Mouse (Mus musculus) kidney, embryonic 14.5 days (tissue): Measurements from ENCODE around the gene Inpp5b. TPM values are rescaled to one million over a fixed set of nuclear protein-coding genes. Genes with fewer than 3 reads are reported as not detected.

Experiments
- ATAC-seq: fragments of 200-750 bp; cut with Nextera tagmentation; 2 replicates; pipeline ENCODE4 v1.8.0; 2017; ENCODE audit warnings: moderate number of reproducible peaks, mild to moderate bottlenecking, moderate TSS enrichment, moderate library complexity; ENCODE audit not compliant: low FRiP score, low TSS enrichment
- H3K27ac ChIP-seq: fragments of 300-500 bp; sonication (generic); 2 replicates; pipeline ENCODE4 v1.5.1; 2014; ENCODE audit warnings: low read depth, mild to moderate bottlenecking, low read length, moderate library complexity, mixed read lengths
- H3K27me3 ChIP-seq: fragments of 300-500 bp; sonication (generic); 2 replicates; pipeline ENCODE4 v1.6.1; 2014; ENCODE audit warnings: mild to moderate bottlenecking, low read length; ENCODE audit not compliant: control insufficient read depth, insufficient read depth
- H3K36me3 ChIP-seq: fragments of 300-500 bp; sonication (generic); 2 replicates; pipeline ENCODE4 v1.6.1; 2014; ENCODE audit warnings: low read length, mixed read lengths; ENCODE audit not compliant: control insufficient read depth, insufficient read depth
- H3K4me1 ChIP-seq: fragments of 300-500 bp; sonication (generic); 2 replicates; pipeline ENCODE4 v1.6.1; 2014; ENCODE audit warnings: low read length, mixed read lengths; ENCODE audit not compliant: control insufficient read depth, insufficient read depth
- H3K4me2 ChIP-seq: fragments of 300-500 bp; sonication (generic); replicated peaks from 2 replicates; pipeline ENCODE4 v1.6.1; 2014; ENCODE audit warnings: low read depth, mild to moderate bottlenecking, low read length
- H3K4me3 ChIP-seq: fragments of 300-500 bp; sonication (generic); 2 replicates; pipeline ENCODE4 v1.5.1; 2014; ENCODE audit warnings: mild to moderate bottlenecking, low read length
- H3K9ac ChIP-seq: fragments of 300-500 bp; sonication (generic); 2 replicates; pipeline ENCODE4 v1.6.1; 2014; ENCODE audit warnings: low read depth, mild to moderate bottlenecking, low read length, moderate library complexity
- H3K9me3 ChIP-seq: fragments of 300-500 bp; sonication (generic); 2 replicates; pipeline ENCODE4 v1.6.1; 2016; ENCODE audit warnings: low read length; ENCODE audit not compliant: control insufficient read depth
- WGBS: fragments of 180-500 bp; shearing (Covaris S2); extraction: QIAGEN DNeasy Blood & Tissue Kit; methylation state at CpG from one replicate; pipeline ENCODE4 v1.1.7; 2014; 5-methylcytosine and 5-hydroxymethylcytosine counted together
- polyA plus RNA-seq: library from polyadenylated mRNA; unstranded; fragments of >200 nt; fragmentation: Nextera tagmentation; extraction: Ambion mirVana; gene quantifications from 2 replicates; pipeline ENCODE4 v1.2.1, GENCODE M21; 2014

The Inpp5b gene
- polyA plus RNA-seq, 1 experiment from 2014 or later = 26.4 TPM

GRCm38 (mm10) chr4:124792114-124792513 lies 50.5 kb downstream of the Inpp5b start:
- Histone ChIP-seq H3K9me3 (no peaks in the 10 kb centered on the region), H3K4me2 (no peak overlapping the region), H3K4me3 (no peak overlapping the region), H3K36me3 (peaks cover 59% of the 10 kb centered on the region), H3K4me1 (no peaks in the 10 kb centered on the region), H3K27ac (no peak overlapping the region), H3K9ac (no peak overlapping the region), H3K27me3 (no peaks in the 10 kb centered on the region)
- 91% methylated on average over 8 of the region's 8 CpGs for WGBS
- no peak for ATAC-seq

- Histone ChIP-seq H3K4me1 (no peaks in the 10 kb centered on the region), H3K27ac (no peak overlapping the region), H3K9me3 (no peaks in the 10 kb centered on the region), H3K9ac (no peak overlapping the region), H3K36me3 (peaks cover 49% of the 10 kb centered on the region), H3K4me2 (no peak overlapping the region), H3K27me3 (no peaks in the 10 kb centered on the region), H3K4me3 (no peak overlapping the region)
- ATAC-seq = no peak
- 92% methylated on average over 8 of the region's 8 CpGs for WGBS
Observed at GRCm38 (mm10) chr4:124796141-124796540, 54.5 kb downstream of the Inpp5b start.

- WGBS = 99% methylated on average over 2 of the region's 2 CpGs
- H3K4me3 ChIP-seq = no peak overlapping the region
- no peak overlapping the region for H3K4me2 ChIP-seq
- no peak overlapping the region for H3K27ac ChIP-seq
- H3K9me3 ChIP-seq = no peaks in the 10 kb centered on the region
- H3K36me3 ChIP-seq = peaks cover 42% of the 10 kb centered on the region
- no peaks in the 10 kb centered on the region for H3K27me3 ChIP-seq
- peaks cover 3% of the 10 kb centered on the region; the same call in 1 of the 2 replicates for H3K4me1 ChIP-seq
- ATAC-seq = no peak
- H3K9ac ChIP-seq = no peak overlapping the region
Observed at GRCm38 (mm10) chr4:124796913-124797312, 55.3 kb downstream of the Inpp5b start.

GRCm38 (mm10) chr4:124801552-124802308 lies 60.1 kb downstream of the Inpp5b start, which contains the start of gene Mtf1:
TSS of gene Mtf1 (plus strand) at chr4:124802104.
- ATAC-seq = peak; percentile 80
- peaks cover 9% of the 10 kb centered on the region; the same call in 1 of the 2 replicates for H3K4me1 ChIP-seq
- no peaks in the 10 kb centered on the region for H3K9me3 ChIP-seq
- H3K27ac ChIP-seq = peak within 1 kb of the TSS; percentile 95
- peak within 1 kb of the TSS; percentile 87 for H3K9ac ChIP-seq
- H3K36me3 ChIP-seq = peaks cover 36% of the 10 kb centered on the region
- peak within 1 kb of the TSS; percentile 78 for H3K4me2 ChIP-seq
- no peaks in the 10 kb centered on the region for H3K27me3 ChIP-seq
- peak within 1 kb of the TSS; percentile 66 for H3K4me3 ChIP-seq
- WGBS = 3% methylated on average over 21 of the region's 21 CpGs

GRCm38 (mm10) chr4:124802309-124803260 lies 60.9 kb downstream of the Inpp5b start:
- peak overlapping the region; percentile 66 for H3K4me3 ChIP-seq
- peaks cover 9% of the 10 kb centered on the region; the same call in 1 of the 2 replicates for H3K4me1 ChIP-seq
- H3K27me3 ChIP-seq = no peaks in the 10 kb centered on the region
- WGBS = 1% methylated on average over 51 of the region's 53 CpGs
- ATAC-seq = peak; percentile 100
- peak overlapping the region; percentile 87 for H3K9ac ChIP-seq
- H3K36me3 ChIP-seq = peaks cover 42% of the 10 kb centered on the region
- peak overlapping the region; percentile 95 for H3K27ac ChIP-seq
- H3K4me2 ChIP-seq = peak overlapping the region; percentile 78
- no peaks in the 10 kb centered on the region for H3K9me3 ChIP-seq

GRCm38 (mm10) chr4:124803406-124803805 lies 61.8 kb downstream of the Inpp5b start:
- H3K4me2 ChIP-seq = peak overlapping the region; percentile 78
- H3K4me1 ChIP-seq = peaks cover 9% of the 10 kb centered on the region; the same call in 1 of the 2 replicates
- no peak overlapping the region; the same call in 1 of the 2 replicates for H3K9ac ChIP-seq
- peaks cover 35% of the 10 kb centered on the region for H3K36me3 ChIP-seq
- no peak overlapping the region for H3K27ac ChIP-seq
- peak overlapping the region; percentile 66 for H3K4me3 ChIP-seq
- WGBS = 70% methylated on average over 6 of the region's 6 CpGs
- H3K9me3 ChIP-seq = no peaks in the 10 kb centered on the region
- no peak for ATAC-seq
- H3K27me3 ChIP-seq = no peaks in the 10 kb centered on the region

GRCm38 (mm10) chr4:124808511-124808910 lies 66.9 kb downstream of the Inpp5b start:
- Histone ChIP-seq H3K4me2 (no peak overlapping the region), H3K36me3 (peaks cover 39% of the 10 kb centered on the region), H3K4me3 (no peak overlapping the region), H3K27me3 (no peaks in the 10 kb centered on the region), H3K27ac (no peak overlapping the region), H3K4me1 (peaks cover 3% of the 10 kb centered on the region; the same call in 1 of the 2 replicates), H3K9ac (no peak overlapping the region), H3K9me3 (no peaks in the 10 kb centered on the region)
- no peak for ATAC-seq
- WGBS = 85% methylated on average over 5 of the region's 5 CpGs

GRCm38 (mm10) chr4:124809136-124809883 lies 67.7 kb downstream of the Inpp5b start:
- no peak for ATAC-seq
- no peaks in the 10 kb centered on the region for H3K4me1 ChIP-seq
- no peak overlapping the region for H3K4me3 ChIP-seq
- peaks cover 39% of the 10 kb centered on the region for H3K36me3 ChIP-seq
- no peak overlapping the region for H3K9ac ChIP-seq
- H3K4me2 ChIP-seq = no peak overlapping the region
- no peaks in the 10 kb centered on the region for H3K27me3 ChIP-seq
- 82% methylated on average over 9 of the region's 9 CpGs for WGBS
- H3K27ac ChIP-seq = no peak overlapping the region
- H3K9me3 ChIP-seq = no peaks in the 10 kb centered on the region
